Mouse (Mus musculus) olfactory bulb, adult 2 months (tissue): Measurements from ENCODE around the gene Rad51d.

ENCODE experiments used
- CTCF ChIP-seq: fragments of 200-500 bp; IDR thresholded peaks from 2 replicates; pipeline ENCODE4 v1.5.1; 2012; ENCODE audit warnings: low read depth, mild to moderate bottlenecking, low read length, moderate library complexity; ENCODE audit not compliant: insufficient read depth
- POLR2A ChIP-seq: fragments of 200-500 bp; IDR thresholded peaks from 2 replicates; pipeline ENCODE4 v1.6.1; 2012; ENCODE audit warnings: mild to moderate bottlenecking, low read depth, low read length, moderate library complexity; ENCODE audit not compliant: insufficient read depth

GRCm38 (mm10) chr11:82852540-82852939, 37.9 kb downstream of the Rad51d start:
- TF ChIP-seq POLR2A = no peak
- TF ChIP-seq CTCF = no peak
